Mouse (Mus musculus): ENCODE results near the gene Fndc4.

Gene Fndc4

GRCm38 (mm10) chr5:31295606-31296141 is at the start of gene Fndc4:
TSS of gene Fndc4 (minus strand) at chr5:31296080.
- no peak for DNase-seq (ENCODE audit: extremely low read depth, low read depth, low spot score)

DNA sequence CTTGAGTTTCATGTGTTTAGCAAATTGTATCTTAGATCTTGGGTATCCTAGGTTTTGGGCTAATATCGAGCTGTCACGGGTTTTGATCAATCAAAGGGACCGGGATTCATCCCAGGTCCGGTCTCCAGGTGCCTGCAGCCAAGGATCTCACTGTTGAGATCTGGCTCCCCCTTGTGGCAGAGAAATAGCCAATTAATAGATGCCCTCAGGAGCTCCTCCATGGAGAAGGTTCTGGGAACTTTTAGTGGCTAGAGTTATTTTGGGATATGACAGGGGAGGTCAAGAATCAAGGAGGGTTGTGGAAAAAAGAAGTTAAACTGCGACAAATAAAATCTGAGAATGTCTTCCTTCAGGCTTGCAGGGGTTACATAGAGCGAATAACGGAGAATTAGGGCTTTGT is 32.4 kb upstream of the Fndc4 start:
- DNase-seq (ENCODE audit: extremely low read depth, low read depth, low spot score) = no peak

DNA sequence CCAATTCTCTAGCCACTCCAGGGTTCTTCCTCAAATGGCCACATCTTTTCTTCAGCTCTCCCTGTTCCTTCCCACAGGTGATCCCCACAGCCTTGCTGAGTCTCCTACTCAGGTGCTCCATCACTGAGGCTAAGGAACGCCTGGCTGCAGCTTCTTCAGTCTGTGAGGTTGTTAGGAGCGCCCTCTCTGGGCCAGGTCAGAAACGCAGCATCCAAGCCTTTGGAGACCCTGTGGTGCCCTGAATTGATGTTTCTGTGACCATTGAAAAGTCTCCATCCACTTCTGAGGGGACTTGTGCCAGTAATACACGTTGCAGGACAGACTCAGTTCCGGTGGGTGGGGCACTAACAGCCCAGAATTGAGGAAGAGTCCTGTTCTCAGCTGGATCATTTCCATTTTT is 31.0 kb upstream of the Fndc4 start:
- DNase-seq (ENCODE audit: extremely low read depth, low read depth, low spot score) = no peak

GRCm38 (mm10) chr5:31324085-31324484 is 28.2 kb upstream of the Fndc4 start:
- no peak for DNase-seq (ENCODE audit: extremely low read depth, low read depth, low spot score)

DNA sequence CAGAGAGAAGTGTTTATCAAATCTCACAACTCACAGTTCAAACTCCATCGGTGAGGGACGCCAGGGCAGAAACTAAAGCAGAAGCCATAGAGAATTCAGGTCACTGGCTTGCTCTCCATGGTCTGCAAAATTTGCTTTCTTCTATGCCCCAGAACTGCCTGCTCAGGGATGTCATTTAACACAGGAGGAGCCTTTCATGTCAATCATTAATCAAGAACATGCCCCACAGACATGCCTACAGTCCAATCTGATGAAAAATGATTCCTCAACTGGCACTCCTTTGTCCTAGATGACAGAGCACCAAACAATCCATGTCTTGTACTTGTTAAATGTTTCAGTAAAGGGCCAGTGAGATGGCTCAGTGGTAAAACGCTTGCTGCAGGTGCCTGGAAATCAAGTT is 26.9 kb upstream of the Fndc4 start:
- DNase-seq (ENCODE audit: extremely low read depth, low read depth, low spot score) = no peak

DNA sequence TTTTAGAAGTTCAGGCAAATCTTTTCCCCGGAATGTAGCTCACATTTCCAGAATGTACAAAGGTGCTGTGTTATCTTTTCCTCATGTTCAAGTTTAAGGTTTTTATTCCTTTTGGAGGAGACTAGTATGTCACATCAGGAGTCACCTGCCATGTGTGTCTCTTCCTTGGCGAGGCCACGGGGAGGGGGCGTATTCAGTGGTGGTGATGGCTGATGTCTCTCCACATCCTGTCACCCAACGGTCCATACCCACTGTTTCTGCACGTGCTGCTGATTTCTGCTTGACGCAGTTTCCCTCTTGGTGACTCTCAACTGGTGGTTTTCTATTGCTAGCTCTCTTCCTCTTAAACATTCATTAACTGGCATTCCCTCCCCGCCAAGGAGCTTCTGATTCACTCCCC is 16.9 kb upstream of the Fndc4 start:
- DNase-seq (ENCODE audit: extremely low read depth, low read depth, low spot score) = no peak

GRCm38 (mm10) chr5:31303093-31303492 is 7.2 kb upstream of the Fndc4 start:
- DNase-seq (ENCODE audit: extremely low read depth, low read depth, low spot score) = no peak

- no peak for DNase-seq (ENCODE audit: extremely low read depth, low read depth, low spot score)
These were observed 6.0 kb upstream of the Fndc4 start for GRCm38 (mm10) chr5:31301866-31302265.

DNA sequence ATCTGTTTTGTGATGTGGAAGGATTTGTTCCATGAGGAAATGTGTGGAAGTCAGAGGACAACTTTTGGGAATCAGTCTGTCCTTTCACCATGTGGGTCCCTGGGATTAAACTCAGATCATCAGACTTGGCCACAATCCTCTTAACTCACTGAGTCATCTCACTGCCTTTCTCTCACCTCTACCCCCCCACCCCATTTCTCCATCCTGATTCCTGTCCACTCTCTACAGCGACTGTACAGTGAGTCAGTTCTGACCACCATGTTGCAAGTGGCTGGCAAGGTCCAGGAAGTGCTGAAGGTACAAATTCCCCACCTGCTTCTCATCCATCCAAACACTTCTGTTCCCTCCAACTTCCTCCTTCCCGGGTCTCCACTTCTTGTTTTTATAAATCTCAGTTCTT is 2.6 kb upstream of the Fndc4 start:
- DNase-seq (ENCODE audit: extremely low read depth, low read depth, low spot score) = no peak

DNA sequence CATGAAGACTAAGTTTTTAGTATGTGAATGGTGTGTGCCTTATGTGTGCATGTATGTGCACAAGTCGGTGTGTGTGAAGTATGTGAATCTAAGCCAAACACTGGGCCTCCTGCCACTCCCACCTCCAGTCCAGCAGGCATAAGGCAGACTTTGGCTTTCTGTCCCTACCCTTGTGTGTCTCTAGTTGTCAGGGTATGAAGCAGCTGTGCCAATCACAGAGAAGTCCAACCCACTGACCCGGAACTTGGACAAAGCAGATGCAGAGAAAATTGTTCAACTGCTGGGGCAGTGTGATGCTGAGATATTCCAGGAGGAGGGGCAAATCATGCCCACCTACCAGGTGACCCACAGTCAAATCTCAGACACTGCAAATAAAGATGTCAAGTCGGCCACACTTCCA is 2.1 kb upstream of the Fndc4 start:
- no peak for DNase-seq (ENCODE audit: extremely low read depth, low read depth, low spot score)

DNA sequence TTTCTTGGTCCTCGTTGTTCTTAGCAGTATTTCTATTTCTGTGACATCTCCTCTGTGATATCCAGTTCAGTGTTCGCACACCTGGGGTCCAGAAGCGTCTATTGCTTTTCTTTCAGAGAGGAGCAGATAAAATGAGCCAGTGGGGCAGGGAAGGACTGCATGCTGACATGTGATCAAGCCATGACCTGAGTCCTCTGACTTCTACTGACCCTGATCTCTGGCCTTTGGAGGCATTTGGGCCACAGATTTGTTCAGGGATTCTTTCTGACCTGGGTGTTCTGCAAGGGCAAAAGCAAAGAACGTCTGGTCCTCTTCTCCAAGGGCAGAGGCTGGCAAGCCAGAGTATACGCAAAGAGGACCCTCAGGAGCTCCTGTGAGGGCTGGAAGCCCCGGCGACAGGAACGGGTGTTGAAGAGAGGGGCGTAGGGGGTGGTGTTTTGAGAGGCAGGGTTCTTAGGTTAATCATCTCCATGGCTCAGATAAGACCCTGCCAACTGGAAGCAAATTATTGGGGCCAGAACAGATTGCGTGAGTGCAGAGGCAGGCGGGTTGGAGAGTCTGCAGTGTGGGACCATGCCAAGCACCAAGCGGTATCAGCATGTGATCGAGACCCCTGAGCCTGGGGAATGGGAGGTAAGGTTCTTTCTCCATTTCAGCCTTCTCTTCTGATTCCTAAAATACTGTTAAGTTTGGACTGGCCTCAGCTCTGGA is 1.3 kb upstream of the Fndc4 start, which contains the start of gene Gckr:
TSS of gene Gckr (plus strand) at position 397 of the 711 bp plus-strand sequence.
- DNase-seq (ENCODE audit: extremely low read depth, low read depth, low spot score) = no peak

DNA sequence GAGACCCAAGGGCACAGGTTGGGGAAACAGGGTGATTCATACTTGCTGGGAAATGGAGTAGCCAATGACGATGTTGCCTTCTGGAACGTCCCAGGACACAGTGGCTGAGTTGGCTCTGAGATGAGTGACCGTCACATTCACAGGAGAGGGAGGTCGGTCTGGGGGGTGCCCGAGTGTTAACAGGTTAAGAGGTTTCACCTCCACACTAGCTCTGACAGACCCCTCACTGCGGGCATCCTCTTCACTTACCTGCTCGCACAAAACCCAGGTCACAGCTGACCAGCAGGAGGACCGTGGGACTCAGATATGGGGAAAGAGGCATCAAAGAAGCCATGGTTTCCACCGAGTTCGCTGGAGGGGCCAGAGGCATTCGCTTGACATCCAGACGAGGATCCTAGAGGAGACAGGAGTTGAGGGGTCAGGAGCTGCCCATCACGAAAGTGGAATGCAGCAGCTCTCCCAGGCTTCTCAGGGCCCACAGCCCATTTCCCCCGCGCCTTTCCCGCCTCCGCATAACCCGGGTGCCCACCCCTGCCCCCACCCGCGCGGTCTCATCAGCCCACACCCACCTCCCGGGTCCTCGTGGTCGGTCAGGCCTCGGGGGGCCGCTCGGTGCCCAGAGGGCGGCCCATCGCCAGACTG is 795 bp downstream of the Fndc4 start:
- no peak for DNase-seq (ENCODE audit: extremely low read depth, low read depth, low spot score)

DNA sequence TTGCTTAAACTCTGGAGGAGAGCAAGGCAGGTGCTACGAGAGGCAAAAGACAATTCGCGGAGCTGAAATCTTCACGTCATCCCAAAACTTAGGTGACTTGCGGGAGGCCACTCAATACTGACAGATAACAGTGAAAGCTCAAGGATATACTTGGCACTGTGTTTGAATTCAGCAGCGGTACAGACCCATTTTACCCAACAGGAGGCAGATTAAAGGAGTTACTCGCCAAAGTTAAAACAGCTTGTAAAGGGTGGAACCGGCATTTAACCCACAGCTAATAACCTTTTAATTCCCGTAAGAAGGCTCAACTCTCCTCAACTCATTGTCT is 4.6 kb downstream of the Fndc4 start:
- no peak for DNase-seq (ENCODE audit: extremely low read depth, low read depth, low spot score)

DNA sequence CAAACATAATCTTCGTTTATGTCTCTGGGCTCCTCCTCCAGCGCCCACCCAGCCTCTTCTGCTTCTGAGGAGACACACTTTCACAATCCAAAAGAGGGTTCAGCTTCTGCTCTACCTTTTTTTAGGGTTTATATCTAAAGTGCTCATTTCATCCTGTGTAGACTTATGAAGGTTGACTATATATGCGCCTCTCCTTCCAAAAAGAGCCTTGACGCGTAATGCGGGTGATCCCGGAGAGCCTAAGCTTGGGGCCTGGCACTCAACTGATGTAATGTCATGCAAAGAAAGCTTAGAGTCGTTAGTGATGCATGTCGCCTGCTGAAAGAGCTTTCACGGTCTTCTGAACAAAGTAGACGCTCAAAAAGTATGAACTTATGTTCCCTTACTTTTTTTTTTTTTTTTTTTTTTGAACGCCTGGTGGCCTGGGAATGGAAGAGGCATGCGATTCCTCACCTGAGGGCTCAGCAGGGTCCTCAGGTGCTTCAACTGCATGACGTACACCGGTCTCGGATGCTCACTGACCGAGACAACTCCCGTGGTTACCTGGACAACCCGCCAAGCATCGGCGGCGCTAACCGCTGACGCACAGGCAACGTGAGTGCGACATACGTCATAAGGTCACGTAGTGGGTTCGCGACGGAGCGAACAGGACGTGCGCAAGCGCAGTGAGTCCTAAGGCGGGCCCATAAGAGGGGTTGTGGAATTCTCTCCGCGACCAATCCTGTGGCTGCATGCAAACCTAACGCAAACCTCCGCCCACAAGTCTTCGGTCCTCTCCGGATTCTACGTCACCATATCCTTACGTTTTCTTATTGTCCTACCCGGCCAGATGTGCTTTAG is 5.1 kb downstream of the Fndc4 start, which contains the start of gene Ift172:
TSS of gene Ift172 (minus strand) at position 596 of the 840 bp plus-strand sequence.
- peak; percentile 87 for DNase-seq (ENCODE audit: extremely low read depth, low read depth, low spot score)

- DNase-seq (ENCODE audit: extremely low read depth, low read depth, low spot score) = no peak
These were observed 6.2 kb downstream of the Fndc4 start for GRCm38 (mm10) chr5:31289626-31290230.

DNA sequence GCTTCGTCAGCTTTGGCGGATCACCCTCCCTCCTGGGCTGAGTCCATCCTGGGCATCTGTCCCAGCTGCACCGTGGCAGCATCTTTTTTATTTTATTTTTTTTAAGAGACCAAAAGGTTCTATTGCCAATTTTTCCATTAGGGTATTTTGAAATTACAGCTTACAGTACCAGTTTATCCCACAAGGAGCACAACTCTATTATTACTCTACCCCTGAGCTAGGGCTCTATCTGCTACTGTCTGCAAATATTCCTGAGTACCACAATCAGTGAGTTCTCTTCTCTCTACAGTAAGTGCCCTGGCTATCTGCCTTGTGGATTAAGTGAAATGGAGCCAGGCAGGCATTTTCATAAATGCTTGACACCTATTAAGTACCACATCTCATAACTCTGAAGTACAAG is 7.2 kb downstream of the Fndc4 start:
- no peak for DNase-seq (ENCODE audit: extremely low read depth, low read depth, low spot score)

DNA sequence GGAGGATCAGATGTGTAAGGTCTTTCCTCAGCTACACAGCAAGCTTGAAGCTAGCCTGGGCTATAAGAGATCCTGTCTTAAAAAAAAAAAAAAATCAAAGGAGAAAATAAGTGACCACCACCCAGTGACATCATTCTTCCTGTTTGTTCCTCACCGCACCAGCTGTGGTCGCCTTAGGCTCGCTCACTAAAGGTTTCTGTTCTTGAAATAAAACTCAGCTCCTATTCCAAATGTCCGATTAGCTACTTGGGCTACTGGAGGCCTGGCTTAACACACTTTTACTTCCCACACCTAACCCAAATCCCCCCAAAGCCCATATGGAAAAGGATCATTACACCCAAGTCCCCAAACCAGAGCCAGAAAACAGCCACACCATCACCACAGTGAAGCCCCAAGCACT is 7.7 kb downstream of the Fndc4 start:
- DNase-seq (ENCODE audit: extremely low read depth, low read depth, low spot score) = no peak

DNA sequence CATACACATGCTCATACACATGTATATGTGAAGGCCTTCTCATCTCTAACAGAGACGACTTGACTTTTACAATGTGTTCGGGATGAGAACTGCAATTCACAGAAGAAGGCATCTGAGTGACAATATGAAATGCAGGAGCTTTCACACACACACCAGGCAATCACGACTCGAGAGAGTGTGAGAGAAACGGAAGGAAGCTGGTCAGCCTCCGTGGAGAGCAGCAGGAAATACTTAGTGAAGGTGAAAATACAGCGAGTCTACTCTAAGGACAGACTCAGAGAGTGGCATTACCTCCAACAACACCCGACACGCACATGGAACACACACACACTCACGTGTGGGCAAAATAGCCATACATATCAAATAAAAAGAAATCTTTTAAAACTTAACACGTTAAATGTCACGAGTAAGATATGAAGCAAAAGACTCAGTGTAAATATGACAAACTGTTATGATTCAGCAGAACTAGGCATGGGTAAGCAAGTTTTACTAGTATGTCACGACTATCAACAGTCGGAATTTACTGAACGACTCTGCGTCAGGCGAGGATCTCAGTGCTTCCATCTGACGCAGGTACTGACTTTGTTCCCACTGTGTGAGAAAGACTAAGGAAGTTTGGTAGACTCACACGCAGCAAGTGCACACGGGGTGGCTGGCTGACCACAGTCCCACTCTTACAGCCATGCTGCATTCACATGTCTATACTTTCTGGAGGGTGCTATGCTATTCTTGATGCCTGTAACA is 16.5 kb downstream of the Fndc4 start:
- DNase-seq (ENCODE audit: extremely low read depth, low read depth, low spot score) = no peak

- DNase-seq (ENCODE audit: extremely low read depth, low read depth, low spot score) = no peak
These were observed 22.9 kb downstream of the Fndc4 start for GRCm38 (mm10) chr5:31273018-31273417.

DNA sequence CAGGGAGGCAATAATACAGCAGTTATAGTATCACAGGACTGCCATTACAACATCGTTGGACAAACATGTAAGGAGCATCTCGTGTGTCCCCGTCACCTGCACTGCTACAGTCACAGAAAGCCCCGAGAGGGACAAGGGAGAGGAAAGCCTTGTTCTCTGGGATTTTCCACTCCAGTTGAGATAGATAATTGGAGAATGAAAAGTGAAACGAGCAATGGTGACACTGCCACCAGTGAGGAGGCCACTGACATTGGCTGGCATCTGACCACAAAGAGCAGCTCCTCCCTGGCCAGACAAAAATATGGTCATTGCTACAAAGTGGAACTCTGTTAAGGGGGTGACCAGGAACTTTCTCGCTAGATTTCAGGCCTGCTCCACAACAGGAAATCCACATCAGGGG is 28.2 kb downstream of the Fndc4 start:
- no peak for DNase-seq (ENCODE audit: extremely low read depth, low read depth, low spot score)

- DNase-seq (ENCODE audit: extremely low read depth, low read depth, low spot score) = no peak
These were observed 29.8 kb downstream of the Fndc4 start for GRCm38 (mm10) chr5:31266101-31266500.

Data from fat pad, adult 2 months (tissue).